Comparison of ENCODE assay signal across 9 mouse cellular contexts in genomic region chr2:158613541-158614417, GRCm38 (mm10). TPM values are rescaled to one million over a fixed set of nuclear protein-coding genes. Genes with fewer than 3 reads are reported as not detected.
DNase-seq lines count a peak whose midpoint lies in the region; ATAC-seq and TF ChIP-seq lines count a peak whose summit lies in the region.
"Had no signal": no experiment of that assay in that cellular context is flagged by ENCODE, and none has a peak within 500 bp of the region (broad histone marks: within the 10 kb centered on the region; RNA-seq: fewer than 3 reads in every experiment).

No protein-coding gene starts in this region.

- H3K4me3 ChIP-seq in heart, postnatal 0 days (ENCODE audit: low read depth, low read length): no peak overlapping the region

- H3K4me1 ChIP-seq in heart, postnatal 0 days (ENCODE audit: control insufficient read depth, insufficient read depth): no peaks in the 10 kb centered on the region

- no peak overlapping the region for H3K9ac ChIP-seq in heart, postnatal 0 days (replicated peaks; ENCODE audit: low read depth, low read length)

- no peaks in the 10 kb centered on the region for H3K36me3 ChIP-seq in heart, postnatal 0 days (replicated peaks; ENCODE audit: control insufficient read depth, insufficient read depth, low read length)

- H3K9me3 ChIP-seq in heart, postnatal 0 days (replicated peaks; ENCODE audit: control insufficient read depth, low read length): no peaks in the 10 kb centered on the region

- ATAC-seq in common myeloid progenitor, adult 5-6 weeks (replicated peaks; ENCODE audit: low read depth, poor library complexity, severe bottlenecking): peak; percentile 59
- ATAC-seq in heart, postnatal 0 days (ENCODE audit: insufficient read depth, low read depth): no peak

- no peak overlapping the region for H3K27ac ChIP-seq in heart, postnatal 0 days (ENCODE audit: low read depth)

- no peak overlapping the region for H3K4me2 ChIP-seq in heart, postnatal 0 days (ENCODE audit: low read depth, low read length)

- TF ChIP-seq EP300 in heart, postnatal 0 days (IDR thresholded peaks at IDR 0.05; ENCODE audit: low read depth): no peak

- peak; percentile 86 to 87 for DNase-seq in B cell, adult 2 months
- peak; percentile 48 for DNase-seq in MEL-GATA-1-ER (ENCODE audit: extremely low read depth, low read depth)
- no peak for DNase-seq in heart, postnatal 0 days (ENCODE audit: low spot score)
- DNase-seq in layer of hippocampus, adult 9-11 months: peak; percentile 39
- peak; percentile 38 for DNase-seq in lung, postnatal 25 days (ENCODE audit: low spot score)
- DNase-seq in retina, postnatal 7 days (ENCODE audit: low read depth, low spot score): peak; percentile 70
- no peak for DNase-seq in yolk sac, embryonic 10.5 days (ENCODE audit: low spot score)

- H3K27me3 ChIP-seq in heart, postnatal 0 days (ENCODE audit: control insufficient read depth, insufficient read depth, low read length): peaks cover 99% of the 10 kb centered on the region

- WGBS in heart, postnatal 0 days: 4% methylated on average over 53 of the region's 53 CpGs

- TF ChIP-seq CTCF in heart, postnatal 0 days (IDR thresholded peaks at IDR 0.05; ENCODE audit: low read depth): peak; percentile 23

RNA-seq across cellular contexts. Expression of gene Slc32a1, which starts 3.2 kb away (rescaled TPM):
- not detected in 2 replicates for total RNA-seq in common myeloid progenitor, adult 5-6 weeks (2017)
- not detected in 2 replicates for total RNA-seq in heart, postnatal 0 days (2014; rRNA removed; ENCODE audit: low replicate concordance)
- not detected in 2 replicates for polyA plus RNA-seq in heart, postnatal 0 days (2015; fragmentation: Nextera tagmentation; extraction: Ambion mirVana)
- total RNA-seq: gastrocnemius, postnatal 4 days had no signal

RNA-seq across cellular contexts. Expression of gene Actr5, which starts 10.9 kb away (rescaled TPM):
- total RNA-seq in common myeloid progenitor, adult 5-6 weeks (2017): 14.7 and 15.3 TPM in 2 replicates
- 9.6 and 10.8 TPM in 2 replicates for total RNA-seq in heart, postnatal 0 days (2014; rRNA removed; ENCODE audit: low replicate concordance)
- 2.9 and 3.8 TPM in 2 replicates for polyA plus RNA-seq in heart, postnatal 0 days (2015; fragmentation: Nextera tagmentation; extraction: Ambion mirVana)

RNA-seq across cellular contexts. Expression of gene Ppp1r16b, which starts 51.4 kb away (rescaled TPM):
- 0.82 TPM in 1 of 2 replicates, not detected in the other for total RNA-seq in common myeloid progenitor, adult 5-6 weeks (2017)
- total RNA-seq in heart, postnatal 0 days (2014; rRNA removed; ENCODE audit: low replicate concordance): 3.7 and 9.1 TPM in 2 replicates
- 5.0 and 5.1 TPM in 2 replicates for polyA plus RNA-seq in heart, postnatal 0 days (2015; fragmentation: Nextera tagmentation; extraction: Ambion mirVana)

Comparison
In these comparisons a context has a peak if more than half of its experiments do, and no peak if none do; other contexts are left out.
1. DNase-seq: peak in B cell, adult 2 months (2 of 2), MEL-GATA-1-ER (single experiment), layer of hippocampus, adult 9-11 months (single experiment), lung, postnatal 25 days (single experiment) and retina, postnatal 7 days (single experiment); none in heart, postnatal 0 days (single experiment) and yolk sac, embryonic 10.5 days (single experiment).